Mouse (Mus musculus): ENCODE results near the gene Olfr518.

Gene Olfr518

DNA sequence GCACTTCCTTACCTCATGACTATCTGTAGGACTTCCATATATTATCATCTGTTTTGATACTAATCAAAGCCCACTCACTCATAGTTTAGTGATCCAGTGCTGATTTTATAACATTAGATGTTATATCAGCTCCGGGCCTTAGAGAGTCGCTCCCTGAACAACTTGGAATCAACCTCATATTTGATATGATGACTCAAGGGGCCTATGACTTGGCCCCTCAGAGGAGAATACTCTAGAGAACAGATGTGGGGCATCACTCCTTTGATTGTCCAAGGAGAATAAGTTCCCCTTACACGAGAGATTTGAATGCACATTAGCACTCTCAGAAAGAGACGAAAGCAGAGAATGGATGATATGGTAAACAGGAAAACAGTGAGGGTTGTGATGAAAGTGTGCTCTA is at the start of gene Olfr518:
Gene Olfr518, minus strand, starts transcription at position 101 of the 400 bp plus-strand sequence.
- no peak for DNase-seq

DNA sequence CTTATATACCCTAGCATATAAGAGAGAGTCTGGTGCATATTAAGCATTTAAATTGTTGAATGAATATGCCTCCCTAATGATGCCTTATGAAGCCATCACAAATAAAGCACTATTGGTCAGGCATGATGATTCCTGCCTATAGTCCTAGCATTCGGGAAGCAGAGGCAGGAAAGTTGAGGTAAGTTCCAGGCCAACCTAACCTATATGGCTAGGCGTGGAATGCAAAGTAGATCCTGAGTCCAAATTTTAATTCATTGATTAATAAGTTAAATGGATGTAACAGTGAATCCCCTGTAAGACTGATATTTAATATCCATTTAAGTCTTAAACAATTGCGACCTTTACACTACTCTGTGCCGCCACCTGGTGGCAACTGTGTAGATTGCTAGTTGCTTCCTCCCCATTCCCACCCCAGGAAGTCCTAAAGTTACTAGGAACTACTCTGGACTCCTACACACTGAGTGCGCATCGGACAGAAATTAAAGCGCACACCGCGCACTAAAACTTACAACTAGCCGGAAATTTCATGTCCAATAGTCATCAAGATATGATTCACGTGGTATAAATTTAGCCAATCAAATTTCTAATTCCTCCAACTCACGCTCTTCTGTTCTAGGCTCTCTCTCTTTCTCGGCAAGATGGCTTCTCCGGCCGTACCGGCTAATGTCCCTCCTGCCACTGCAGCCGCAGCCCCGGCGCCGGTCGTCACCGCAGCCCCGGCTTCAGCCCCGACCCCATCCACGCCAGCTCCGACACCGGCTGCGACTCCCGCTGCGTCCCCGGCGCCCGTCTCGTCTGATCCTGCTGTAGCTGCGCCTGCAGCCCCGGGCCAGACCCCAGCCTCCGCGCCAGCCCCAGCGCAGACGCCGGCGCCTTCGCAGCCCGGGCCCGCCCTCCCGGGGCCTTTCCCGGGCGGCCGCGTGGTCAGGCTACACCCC is 49.3 kb upstream of the Olfr518 start, which contains the start of gene Eif3f:
Gene Eif3f, plus strand, starts transcription at position 624 of the 938 bp plus-strand sequence.
- DNase-seq: peak; percentile 96

DNA sequence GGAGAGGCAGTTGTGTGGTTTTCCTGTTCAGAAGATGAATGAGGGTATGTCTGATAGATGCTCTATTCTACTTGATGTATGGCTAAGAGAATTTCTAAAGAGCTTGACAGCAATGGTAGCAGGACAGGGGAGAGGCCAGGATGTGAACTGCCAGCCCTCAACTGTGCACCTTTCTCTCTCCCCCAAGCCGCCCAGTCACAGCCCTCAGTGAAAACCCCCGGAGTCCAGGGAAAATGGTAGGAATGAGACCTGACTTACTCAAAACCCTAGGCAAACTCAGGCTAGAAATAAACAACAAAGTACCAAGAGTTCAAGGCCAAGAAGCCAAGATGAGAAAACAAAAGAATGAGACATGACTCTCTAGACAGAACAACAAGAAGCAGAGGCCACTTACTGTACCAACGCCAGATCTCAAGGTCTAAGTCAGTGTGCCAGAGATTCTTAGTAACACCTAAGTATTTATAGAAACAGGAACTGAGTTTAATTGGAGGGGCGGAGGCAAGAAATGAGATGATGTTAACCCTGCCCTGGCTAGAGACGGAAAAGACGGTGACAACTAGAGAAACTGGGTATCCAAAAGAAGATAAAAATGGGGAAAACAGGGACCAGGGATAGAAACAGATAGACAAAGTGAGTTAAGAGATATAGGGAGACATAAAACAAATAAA is 45.1 kb upstream of the Olfr518 start, which contains the start of gene Nlrp10:
Gene Nlrp10, minus strand, starts transcription at position 453 of the 668 bp plus-strand sequence.
- DNase-seq: no peak

DNA sequence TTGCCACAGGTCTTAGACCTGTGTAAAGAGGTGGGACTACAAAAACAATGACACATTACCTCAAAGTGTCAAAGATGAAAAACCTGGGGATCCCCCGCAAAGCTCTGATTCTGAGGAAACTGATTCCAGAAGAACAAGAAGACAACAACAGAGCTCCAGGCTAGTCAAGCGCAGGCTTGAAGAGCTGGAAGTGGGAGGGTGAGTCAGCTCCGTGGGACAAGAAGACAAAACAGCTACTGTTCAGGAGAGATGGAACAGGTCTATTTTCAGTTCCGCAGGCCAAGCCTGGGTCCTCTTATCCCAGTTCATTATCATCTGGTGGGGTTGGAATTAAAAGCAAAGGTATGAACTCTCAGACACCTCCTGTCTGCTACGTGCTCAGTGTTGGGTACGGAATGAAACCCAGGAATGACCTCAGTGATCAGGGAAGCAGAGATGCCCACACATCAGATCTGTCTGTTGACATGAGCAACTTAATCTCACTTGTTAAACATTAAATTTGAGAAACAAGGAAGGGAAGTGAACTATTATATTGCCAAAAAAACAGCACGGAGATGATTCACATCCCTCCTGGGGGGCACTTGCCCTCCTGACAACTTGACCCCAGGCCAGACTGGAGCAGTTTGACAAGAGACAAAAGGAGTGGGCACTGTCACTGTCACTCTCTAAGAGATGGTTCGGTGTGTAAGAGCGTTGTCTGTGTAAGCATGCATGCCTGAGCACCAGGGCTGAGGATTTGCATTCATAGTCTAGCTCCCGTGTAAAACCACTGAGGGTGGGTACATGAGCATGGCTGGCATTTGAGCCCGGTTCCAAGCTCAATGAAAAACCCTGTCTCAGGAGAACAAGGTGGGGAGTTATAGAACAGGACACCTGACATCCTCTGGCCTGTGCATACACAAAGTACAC is 43.7 kb upstream of the Olfr518 start:
- no peak for DNase-seq

DNA sequence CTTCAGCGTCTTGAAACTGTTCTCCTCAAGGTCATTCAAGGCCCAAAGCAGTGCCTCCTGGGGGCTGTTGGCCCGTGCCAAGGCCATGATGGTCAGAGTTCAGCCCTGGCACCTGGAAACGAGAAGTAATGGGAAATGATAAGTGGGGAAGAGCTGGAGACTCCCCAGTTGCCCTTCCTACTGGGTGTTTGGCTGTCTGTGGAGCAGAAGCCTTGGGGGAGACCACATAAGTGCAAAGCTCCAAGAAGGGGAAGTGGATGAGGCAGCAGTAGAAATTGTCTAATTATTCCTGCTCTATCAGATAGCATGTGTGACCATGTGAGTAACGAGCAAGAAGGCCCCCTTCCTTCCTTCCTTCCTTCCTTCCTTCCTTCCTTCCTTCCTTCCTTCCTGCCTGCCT is 42.2 kb upstream of the Olfr518 start:
- DNase-seq: no peak

DNA sequence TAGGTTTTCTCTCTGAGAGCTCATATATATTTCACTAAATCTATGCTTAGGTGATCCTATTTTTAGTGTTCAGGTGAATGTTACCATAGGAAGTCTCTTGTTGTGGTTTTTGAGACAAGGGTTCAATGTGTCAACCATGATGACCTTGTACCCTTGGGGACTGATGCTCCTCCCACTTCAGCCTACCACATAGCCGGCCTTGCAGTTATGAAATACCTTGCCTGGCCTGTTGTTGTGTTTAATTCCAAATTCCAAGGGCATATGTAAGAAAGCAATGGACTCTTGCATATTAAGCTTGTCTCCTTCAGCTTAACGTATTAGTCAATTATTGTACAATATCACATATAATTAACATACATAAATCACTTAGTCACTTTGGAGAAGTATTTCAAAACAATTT is 19.2 kb upstream of the Olfr518 start:
- DNase-seq: no peak

DNA sequence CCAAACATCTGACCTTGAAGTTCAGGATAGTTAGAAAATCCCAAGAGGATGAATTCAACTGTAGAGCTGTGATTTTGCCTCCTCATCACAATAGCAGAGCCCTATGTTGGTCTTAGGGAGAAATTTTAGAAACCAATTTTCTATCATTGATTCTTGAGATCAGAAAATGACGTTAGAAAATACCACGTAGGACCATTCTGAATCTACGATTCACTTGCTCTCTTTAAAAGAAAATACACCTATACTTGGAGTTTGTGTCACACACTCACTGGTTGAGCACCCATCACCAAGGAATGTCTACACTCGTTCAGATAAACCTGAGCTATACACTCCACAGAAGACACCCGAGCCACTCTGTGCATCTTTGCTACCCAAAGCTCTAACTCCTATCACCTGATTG is 9.5 kb upstream of the Olfr518 start, which contains the start of gene Olfr519:
Gene Olfr519, minus strand, starts transcription at position 101 of the 400 bp plus-strand sequence.
- no peak for DNase-seq

DNA sequence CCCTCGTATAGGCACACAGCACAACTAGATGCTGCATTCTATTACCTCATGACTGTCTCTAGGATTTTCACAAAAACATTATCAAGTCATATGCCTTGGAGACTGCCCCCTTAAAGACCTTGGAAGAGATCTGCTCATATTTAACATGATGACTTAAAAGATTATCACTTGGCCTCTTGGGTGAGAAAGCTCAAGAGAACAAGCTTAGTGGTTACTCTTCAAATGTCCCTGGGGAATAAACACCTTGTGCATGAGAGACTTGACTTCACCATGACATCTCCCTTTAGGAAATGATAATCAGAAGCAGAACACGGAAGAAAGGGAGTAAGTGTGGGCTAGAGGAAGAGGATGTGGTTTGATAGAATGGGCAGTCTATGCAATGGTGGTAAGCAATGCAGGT is 12.5 kb downstream of the Olfr518 start, which contains the start of gene Olfr517:
Gene Olfr517, minus strand, starts transcription at position 101 of the 400 bp plus-strand sequence.
- no peak for DNase-seq

DNA sequence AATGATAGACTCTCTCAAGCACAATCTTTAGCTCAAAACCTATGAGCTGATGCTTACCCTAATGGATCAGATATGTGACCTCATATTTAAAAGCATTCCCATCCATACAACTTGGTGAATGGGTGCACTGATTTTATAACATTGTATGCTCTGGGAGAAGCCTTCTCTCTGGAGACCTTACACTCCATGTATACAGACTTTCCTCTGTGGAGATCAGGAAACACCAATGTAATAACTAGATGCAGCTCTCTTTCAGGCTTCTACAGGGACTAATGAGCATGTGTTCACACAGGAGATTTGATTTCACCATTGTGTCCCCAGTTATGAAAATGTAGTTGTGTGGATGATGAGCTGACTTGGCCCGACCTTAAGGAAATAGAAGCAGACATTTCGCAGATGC is 34.4 kb downstream of the Olfr518 start, which contains the start of gene Olfr516:
Gene Olfr516, minus strand, starts transcription at position 101 of the 400 bp plus-strand sequence.
- no peak for DNase-seq
